30 mouse cellular contexts compared by ENCODE assay signal in the genomic region with DNA sequence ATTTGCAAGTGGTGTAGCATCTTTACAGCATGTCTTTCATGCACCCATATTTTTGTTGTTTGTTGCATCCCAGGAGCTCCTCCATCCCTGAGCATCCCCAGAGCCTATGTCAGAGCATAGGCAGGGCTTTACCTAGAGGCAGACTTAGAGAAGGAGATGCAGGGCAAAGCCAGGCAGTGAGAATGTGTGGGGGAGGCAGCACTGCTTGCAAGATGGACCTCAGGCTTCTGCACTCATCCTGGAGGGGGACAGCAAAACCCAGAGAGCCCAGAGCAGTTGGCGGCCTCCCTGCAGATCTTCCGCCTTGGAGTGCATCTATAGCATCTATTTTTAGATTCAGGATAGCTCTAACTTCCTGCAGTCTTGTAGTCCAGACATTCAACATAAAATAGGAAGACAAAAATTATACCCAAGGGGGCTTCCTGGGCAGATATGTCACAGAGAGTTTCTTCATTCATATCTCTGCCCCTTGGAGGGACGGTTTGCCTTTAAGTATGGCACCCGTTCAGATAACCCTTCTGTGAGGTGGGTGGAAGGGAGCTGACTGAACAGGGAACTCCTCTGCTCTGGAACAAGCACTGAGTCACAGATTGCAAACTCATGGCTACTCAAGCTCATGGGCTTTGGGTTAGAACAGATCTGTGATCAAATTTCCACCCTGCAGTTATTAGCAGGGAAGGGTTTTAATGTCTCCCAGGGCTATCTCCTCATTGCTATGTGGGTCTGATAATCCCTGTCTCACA. TPM values are rescaled to one million over a fixed set of nuclear protein-coding genes. Genes with fewer than 3 reads are reported as not detected.
"Had no signal": no experiment of that assay in that cellular context is flagged by ENCODE, and none has a peak within 500 bp of the region (broad histone marks: within the 10 kb centered on the region; RNA-seq: fewer than 3 reads in every experiment).

No protein-coding gene starts in this region.

- H3K9me3 ChIP-seq: intestine, embryonic 15.5 days; limb, embryonic 12.5 days; limb, embryonic 15.5 days; megakaryocyte, embryonic 14.5 days; midbrain, embryonic 10.5 days; neural tube, embryonic 12.5 days; neural tube, embryonic 15.5 days had no signal

- H3K4me1 ChIP-seq: intestine, embryonic 15.5 days; limb, embryonic 12.5 days; limb, embryonic 15.5 days; midbrain, embryonic 10.5 days; neural tube, embryonic 12.5 days; neural tube, embryonic 15.5 days had no signal

- DNase-seq: kidney, adult 11 months; kidney, adult 9 months; kidney, postnatal 14 days; layer of hippocampus, adult 9-11 months; layer of hippocampus, postnatal 36 days; left cerebral cortex, postnatal 4 days; liver, postnatal 0 days; lung, embryonic 14.5 days; midbrain, embryonic 14.5 days; thymus, postnatal 14 days had no signal

- ATAC-seq: intestine, embryonic 15.5 days; liver, postnatal 0 days; lung, postnatal 0 days had no signal

- H3K4me2 ChIP-seq: intestine, embryonic 15.5 days; limb, embryonic 12.5 days; limb, embryonic 15.5 days; liver, embryonic 11.5 days; lung, embryonic 14.5 days; neural tube, embryonic 12.5 days; neural tube, embryonic 15.5 days had no signal

- H3K27me3 ChIP-seq: intestine, embryonic 15.5 days; limb, embryonic 15.5 days; neural tube, embryonic 12.5 days; neural tube, embryonic 15.5 days had no signal

- H3K9ac ChIP-seq: intestine, embryonic 15.5 days; limb, embryonic 12.5 days; limb, embryonic 15.5 days; liver, embryonic 14.5 days; liver, postnatal 0 days; lung, embryonic 14.5 days; neural tube, embryonic 12.5 days; neural tube, embryonic 15.5 days had no signal

- H3K27ac ChIP-seq: intestine, embryonic 15.5 days; limb, embryonic 12.5 days; limb, embryonic 15.5 days; liver, embryonic 14.5 days; macrophage; midbrain, embryonic 10.5 days; neural tube, embryonic 12.5 days; neural tube, embryonic 15.5 days had no signal

- H3K36me3 ChIP-seq: intestine, embryonic 15.5 days; limb, embryonic 12.5 days; limb, embryonic 15.5 days; midbrain, embryonic 10.5 days; neural tube, embryonic 12.5 days; neural tube, embryonic 15.5 days had no signal

- H3K4me3 ChIP-seq: intestine, embryonic 15.5 days; limb, embryonic 12.5 days; limb, embryonic 15.5 days; megakaryocyte, embryonic 14.5 days; midbrain, embryonic 10.5 days; neural tube, embryonic 12.5 days; neural tube, embryonic 15.5 days had no signal

RNA-seq across cellular contexts. Expression of a gene that starts 6.9 kb away (rescaled TPM):
- total RNA-seq: layer of hippocampus, adult 18-20 months; layer of hippocampus, postnatal 36 days; left cerebral cortex, adult 8-10 months; left cerebral cortex, postnatal 14 days had no signal
- polyA plus RNA-seq: intestine, embryonic 15.5 days; limb, embryonic 12.5 days; limb, embryonic 15.5 days; liver, embryonic 11.5 days; lung, postnatal 0 days; midbrain, embryonic 10.5 days; small intestine, adult 2 months; stomach, embryonic 16.5 days had no signal

RNA-seq across cellular contexts. Expression of a gene that starts 40.9 kb away (rescaled TPM):
- total RNA-seq: left cerebral cortex, postnatal 4 days had no signal
- polyA plus RNA-seq: intestine, embryonic 15.5 days; kidney, embryonic 16.5 days; limb, embryonic 12.5 days; limb, embryonic 15.5 days; liver, embryonic 11.5 days; liver, embryonic 14.5 days; liver, postnatal 0 days; lung, embryonic 14.5 days; macrophage; midbrain, embryonic 10.5 days; midbrain, embryonic 14.5 days; neural tube, embryonic 12.5 days; neural tube, embryonic 15.5 days; small intestine, adult 2 months; spleen, adult 2 months; stomach, embryonic 16.5 days; testis, adult 2 months; urinary bladder, adult 2 months had no signal
